Mouse (Mus musculus): ENCODE results near the gene AC140267.1. TPM values are rescaled to one million over a fixed set of nuclear protein-coding genes. Genes with fewer than 3 reads are reported as not detected.

AC140267.1 gene
- polyA plus RNA-seq, 1 experiment from 2014 or later, result not detected

GRCm38 (mm10) chr15:80233053-80233452, 2.6 kb upstream of the AC140267.1 start:
- ATAC-seq (ENCODE audit: low FRiP score, low read depth), result no peak
- WGBS, result 53% methylated on average over 4 of the region's 4 CpGs
- H3K27me3 ChIP-seq, result no peaks in the 10 kb centered on the region
- H3K4me1 ChIP-seq, result peaks cover 15% of the 10 kb centered on the region; the same call in 1 of the 2 replicates
- H3K9ac ChIP-seq, result 0 out of 2 replicates have a peak overlapping the region, but pooled peaks have one; percentile 39
- peak overlapping the region; percentile 85; the same call in 1 of the 2 replicates for H3K27ac ChIP-seq
- peak overlapping the region; percentile 95 for H3K4me3 ChIP-seq
- H3K4me2 ChIP-seq (replicated peaks), result peak overlapping the region; percentile 87
- H3K9me3 ChIP-seq, result no peaks in the 10 kb centered on the region
- peaks cover 26% of the 10 kb centered on the region for H3K36me3 ChIP-seq

GRCm38 (mm10) chr15:80233733-80234509, 1.7 kb upstream of the AC140267.1 start, which contains the start of gene Mief1:
Gene Mief1, plus strand, starts transcription at chr15:80234018.
- 0% methylated on average over 62 of the region's 67 CpGs for WGBS

GRCm38 (mm10) chr15:80248135-80248534, 12.5 kb downstream of the AC140267.1 start:
- H3K36me3 ChIP-seq, result peaks cover 88% of the 10 kb centered on the region
- H3K9me3 ChIP-seq, result no peaks in the 10 kb centered on the region
- H3K4me1 ChIP-seq, result peaks cover 19% of the 10 kb centered on the region
- no peak overlapping the region for H3K4me2 ChIP-seq (replicated peaks)
- ATAC-seq (ENCODE audit: low FRiP score, low read depth), result no peak
- no peak overlapping the region for H3K27ac ChIP-seq
- H3K27me3 ChIP-seq, result no peaks in the 10 kb centered on the region
- 94% methylated on average over 12 of the region's 12 CpGs for WGBS
- no peak overlapping the region for H3K9ac ChIP-seq
- H3K4me3 ChIP-seq, result no peak overlapping the region

More at GRCm38 (mm10) chr15:80233733-80234509, 1.7 kb upstream of the AC140267.1 start, which contains the start of gene Mief1:
- no peaks in the 10 kb centered on the region for H3K27me3 ChIP-seq
- peaks cover 35% of the 10 kb centered on the region for H3K36me3 ChIP-seq
- peak; percentile 98 for ATAC-seq (ENCODE audit: low FRiP score, low read depth)
- peaks cover 15% of the 10 kb centered on the region; the same call in 1 of the 2 replicates for H3K4me1 ChIP-seq
- H3K9me3 ChIP-seq, result no peaks in the 10 kb centered on the region
- H3K27ac ChIP-seq, result peak within 1 kb of the TSS; percentile 85
- peak within 1 kb of the TSS; percentile 87 for H3K4me2 ChIP-seq (replicated peaks)
- H3K9ac ChIP-seq, result peak within 1 kb of the TSS; percentile 86
- H3K4me3 ChIP-seq, result peak within 1 kb of the TSS; percentile 95

GRCm38 (mm10) chr15:80248596-80248995, 13.0 kb downstream of the AC140267.1 start:
- 91% methylated on average over 1 of the region's 1 CpGs for WGBS
- H3K36me3 ChIP-seq, result peaks cover 84% of the 10 kb centered on the region

GRCm38 (mm10) chr15:80249672-80250071, 14.0 kb downstream of the AC140267.1 start:
- no peak overlapping the region for H3K9ac ChIP-seq
- no peaks in the 10 kb centered on the region for H3K27me3 ChIP-seq
- no peak overlapping the region for H3K27ac ChIP-seq
- H3K4me2 ChIP-seq (replicated peaks), result no peak overlapping the region
- no peak for ATAC-seq (ENCODE audit: low FRiP score, low read depth)
- no peak overlapping the region for H3K4me3 ChIP-seq
- H3K36me3 ChIP-seq, result peaks cover 73% of the 10 kb centered on the region
- H3K9me3 ChIP-seq, result no peaks in the 10 kb centered on the region
- H3K4me1 ChIP-seq, result peaks cover 34% of the 10 kb centered on the region
- 96% methylated on average over 10 of the region's 10 CpGs for WGBS

More at GRCm38 (mm10) chr15:80248596-80248995, 13.0 kb downstream of the AC140267.1 start:
- H3K9me3 ChIP-seq, result no peaks in the 10 kb centered on the region
- no peak for ATAC-seq (ENCODE audit: low FRiP score, low read depth)
- no peak overlapping the region for H3K4me2 ChIP-seq (replicated peaks)
- H3K4me3 ChIP-seq, result no peak overlapping the region
- H3K4me1 ChIP-seq, result peaks cover 23% of the 10 kb centered on the region
- H3K9ac ChIP-seq, result no peak overlapping the region
- no peaks in the 10 kb centered on the region for H3K27me3 ChIP-seq
- no peak overlapping the region for H3K27ac ChIP-seq

GRCm38 (mm10) chr15:80250586-80250985, 15.0 kb downstream of the AC140267.1 start:
- 94% methylated on average over 6 of the region's 6 CpGs for WGBS
- Histone ChIP-seq H3K9me3 (no peaks in the 10 kb centered on the region), H3K27ac (no peak overlapping the region), H3K4me3 (no peak overlapping the region), H3K9ac (no peak overlapping the region), H3K4me2 (replicated peaks) (no peak overlapping the region), H3K4me1 (peaks cover 34% of the 10 kb centered on the region), H3K27me3 (no peaks in the 10 kb centered on the region), H3K36me3 (peaks cover 67% of the 10 kb centered on the region)
- no peak for ATAC-seq (ENCODE audit: low FRiP score, low read depth)

- H3K4me2 ChIP-seq (replicated peaks), result peak overlapping the region; percentile 96
- no peak overlapping the region for H3K4me3 ChIP-seq
- peaks cover 57% of the 10 kb centered on the region for H3K4me1 ChIP-seq
- H3K9me3 ChIP-seq, result no peaks in the 10 kb centered on the region
- WGBS, result 2% methylated on average over 2 of the region's 2 CpGs
- ATAC-seq (ENCODE audit: low FRiP score, low read depth), result 0 out of 2 replicates have a peak, but pooled peaks have one; percentile 0
- peaks cover 64% of the 10 kb centered on the region for H3K36me3 ChIP-seq
- no peaks in the 10 kb centered on the region for H3K27me3 ChIP-seq
- H3K27ac ChIP-seq, result peak overlapping the region; percentile 98
- H3K9ac ChIP-seq, result peak overlapping the region; percentile 80
Observed at GRCm38 (mm10) chr15:80253530-80253929, 17.9 kb downstream of the AC140267.1 start.

GRCm38 (mm10) chr15:80254207-80254606, 18.6 kb downstream of the AC140267.1 start:
- Histone ChIP-seq H3K9me3 (no peaks in the 10 kb centered on the region), H3K4me2 (replicated peaks) (peak overlapping the region; percentile 96), H3K4me1 (peaks cover 64% of the 10 kb centered on the region), H3K9ac (peak overlapping the region; percentile 80), H3K27ac (peak overlapping the region; percentile 98), H3K27me3 (no peaks in the 10 kb centered on the region), H3K4me3 (peak overlapping the region; percentile 100), H3K36me3 (peaks cover 59% of the 10 kb centered on the region)
- 28% methylated on average over 6 of the region's 6 CpGs for WGBS
- no peak for ATAC-seq (ENCODE audit: low FRiP score, low read depth)

GRCm38 (mm10) chr15:80254847-80255645, 19.4 kb downstream of the AC140267.1 start, which contains the start of gene Atf4:
Gene Atf4, plus strand, starts transcription at chr15:80255184.
- WGBS, result under 1% methylated on average over 62 of the region's 62 CpGs
- Histone ChIP-seq H3K27me3 (no peaks in the 10 kb centered on the region), H3K36me3 (peaks cover 59% of the 10 kb centered on the region), H3K27ac (peak within 1 kb of the TSS; percentile 98), H3K4me1 (peaks cover 64% of the 10 kb centered on the region), H3K9ac (peak within 1 kb of the TSS; percentile 100), H3K9me3 (no peaks in the 10 kb centered on the region), H3K4me2 (replicated peaks) (peak within 1 kb of the TSS; percentile 96), H3K4me3 (peak within 1 kb of the TSS; percentile 100)
- ATAC-seq (ENCODE audit: low FRiP score, low read depth), result peak; percentile 95

- Histone ChIP-seq H3K4me3 (peak overlapping the region; percentile 100), H3K9me3 (no peaks in the 10 kb centered on the region), H3K27me3 (no peaks in the 10 kb centered on the region), H3K4me1 (peaks cover 67% of the 10 kb centered on the region), H3K4me2 (replicated peaks) (peak overlapping the region; percentile 96), H3K36me3 (peaks cover 59% of the 10 kb centered on the region), H3K27ac (peak overlapping the region; percentile 98), H3K9ac (peak overlapping the region; percentile 100)
- ATAC-seq (ENCODE audit: low FRiP score, low read depth), result peak; percentile 31
- WGBS, result under 1% methylated on average over 51 of the region's 51 CpGs
Observed at GRCm38 (mm10) chr15:80255646-80256121, 20.0 kb downstream of the AC140267.1 start.

- H3K4me2 ChIP-seq (replicated peaks), result peak overlapping the region; percentile 96
- peak overlapping the region; percentile 98 for H3K27ac ChIP-seq
- peak overlapping the region; percentile 100 for H3K4me3 ChIP-seq
- H3K9me3 ChIP-seq, result no peaks in the 10 kb centered on the region
- peaks cover 57% of the 10 kb centered on the region for H3K36me3 ChIP-seq
- peaks cover 65% of the 10 kb centered on the region for H3K4me1 ChIP-seq
- no peaks in the 10 kb centered on the region for H3K27me3 ChIP-seq
- no peak for ATAC-seq (ENCODE audit: low FRiP score, low read depth)
- peak overlapping the region; percentile 100 for H3K9ac ChIP-seq
- 9% methylated on average over 16 of the region's 16 CpGs for whole genome bisulfite sequencing
Observed at GRCm38 (mm10) chr15:80256242-80256641, 20.6 kb downstream of the AC140267.1 start.
